Mouse (Mus musculus): ENCODE data around the gene Lifr.

GRCm38 (mm10) chr15:7051666-7052065, 38.7 kb upstream of the Lifr start:
- TF ChIP-seq CTCF (conservative IDR thresholded peaks at IDR 0.05; ENCODE audit: low read length), result no peak
- no peak for TF ChIP-seq NANOG (IDR thresholded peaks at IDR 0.05; ENCODE audit: borderline replicate concordance, low read length)
